Mouse (Mus musculus): ENCODE results near the gene Zc3h12a.

DNA sequence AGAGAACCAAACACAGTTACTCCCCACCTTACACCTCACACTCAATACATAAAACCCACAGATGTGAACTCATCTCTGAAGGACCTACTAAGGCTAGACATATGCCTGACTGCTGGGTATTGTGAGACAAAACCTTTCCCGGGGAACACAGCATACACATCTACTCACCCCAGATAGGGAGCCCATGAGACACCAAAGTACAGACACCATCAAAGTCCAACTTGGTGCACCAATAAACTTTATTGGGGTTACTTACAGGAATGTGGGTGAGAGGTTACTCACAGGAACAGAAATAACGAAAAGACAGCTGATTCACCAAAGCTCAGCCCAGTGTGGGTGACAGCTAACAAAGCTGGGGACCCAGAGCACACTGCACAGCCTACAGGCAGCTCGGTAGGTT, 29.7 kb upstream of the Zc3h12a start:
- TF ChIP-seq POLR2A (IDR thresholded peaks at IDR 0.05; ENCODE audit: borderline replicate concordance, insufficient read depth, low read length) (no peak), CTCF (IDR thresholded peaks at IDR 0.05; ENCODE audit: borderline replicate concordance, insufficient read depth, low read depth, low read length) (no peak)
